Mouse (Mus musculus): Measurements from ENCODE around the gene Rhd.

The Rhd gene

GRCm38 (mm10) chr4:134856501-134856900 is 7.8 kb upstream of the Rhd start:
- in situ Hi-C loops (cut with MboI, MseI): no loop called here

DNA sequence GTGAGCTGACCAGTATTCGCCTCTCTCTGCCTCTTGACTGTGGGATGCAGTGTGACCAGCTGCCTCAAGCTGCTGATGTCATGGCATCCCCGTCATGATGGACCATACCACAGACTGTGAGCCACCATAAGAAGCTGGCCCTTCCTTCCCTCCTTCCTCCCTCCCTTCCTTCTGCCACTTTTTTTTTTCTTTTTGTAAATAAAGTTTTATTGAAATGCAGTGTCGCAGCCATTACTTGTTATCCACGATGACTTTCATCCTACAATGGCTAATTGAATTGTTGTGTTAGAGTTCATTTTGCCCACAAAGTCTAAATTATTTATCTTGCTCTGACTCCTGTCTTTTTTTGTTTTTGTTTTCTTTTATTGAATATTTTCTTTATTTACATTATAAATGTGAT is 5.8 kb upstream of the Rhd start:
- in situ Hi-C loops (cut with MboI, MseI): no loop called here

DNA sequence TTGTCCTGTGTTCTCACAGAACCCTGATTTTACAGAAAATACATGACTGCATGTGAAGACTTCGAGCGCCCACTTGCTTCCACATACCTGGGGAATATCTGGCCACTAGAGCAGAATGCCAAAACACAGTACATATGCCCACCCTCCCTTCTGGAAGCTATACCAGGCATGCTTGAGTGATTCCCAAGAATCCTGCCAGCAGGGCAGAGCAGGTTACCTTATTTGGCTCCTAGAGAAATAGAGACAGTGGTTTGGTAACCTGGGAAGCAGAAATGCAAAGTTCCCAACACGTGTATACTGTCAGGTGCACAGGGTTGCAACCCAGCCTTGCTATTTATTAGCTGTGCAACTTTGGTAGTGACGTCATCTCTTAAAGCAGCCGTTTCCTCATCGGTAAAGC is 2.5 kb upstream of the Rhd start:
- in situ Hi-C loops (cut with MboI, MseI): no loop called here

DNA sequence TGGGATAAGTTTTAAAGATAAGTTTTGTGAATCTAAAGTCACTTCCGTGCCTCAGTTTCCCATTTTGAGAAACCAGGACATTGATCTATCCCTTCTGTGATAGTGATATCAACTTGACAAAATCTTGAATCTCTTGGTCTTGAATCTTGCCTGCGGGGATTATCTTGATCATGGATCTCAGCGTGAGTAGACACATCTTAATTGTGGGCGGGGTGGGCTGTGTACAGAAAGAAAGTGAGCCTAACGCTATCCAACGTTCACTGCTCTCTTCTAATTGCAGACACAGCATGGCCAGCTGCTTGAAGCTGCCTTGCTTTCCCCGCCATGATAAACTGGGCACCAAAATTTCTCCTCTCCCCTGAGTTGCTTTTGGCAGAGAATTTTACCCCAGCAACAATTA is 1.3 kb upstream of the Rhd start:
- in situ Hi-C loops (cut with MboI, MseI): no loop called here

- in situ Hi-C loops (cut with MboI, MseI): no loop called here
Measured at GRCm38 (mm10) chr4:134865340-134865739, 1.0 kb downstream of the Rhd start.

DNA sequence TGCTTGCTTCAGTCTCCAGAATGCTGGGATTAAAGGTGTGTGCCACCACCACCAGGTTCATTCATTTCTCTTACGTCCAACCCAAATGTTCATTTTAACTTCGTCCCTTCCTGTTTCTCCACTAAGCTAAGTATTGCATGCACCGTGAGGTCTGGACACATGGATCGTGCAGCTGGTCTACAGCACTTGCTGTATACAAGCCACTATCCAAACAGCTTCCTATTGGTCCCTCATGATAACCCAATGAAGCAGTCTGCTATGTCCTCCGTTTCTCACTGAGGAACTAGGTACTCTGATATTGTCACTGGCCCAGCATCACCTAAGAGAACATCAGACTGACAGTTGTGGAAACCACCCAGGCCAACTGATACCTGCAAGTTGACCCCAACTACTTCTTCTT is 1.5 kb downstream of the Rhd start:
- in situ Hi-C loops (cut with MboI, MseI): no loop called here

DNA sequence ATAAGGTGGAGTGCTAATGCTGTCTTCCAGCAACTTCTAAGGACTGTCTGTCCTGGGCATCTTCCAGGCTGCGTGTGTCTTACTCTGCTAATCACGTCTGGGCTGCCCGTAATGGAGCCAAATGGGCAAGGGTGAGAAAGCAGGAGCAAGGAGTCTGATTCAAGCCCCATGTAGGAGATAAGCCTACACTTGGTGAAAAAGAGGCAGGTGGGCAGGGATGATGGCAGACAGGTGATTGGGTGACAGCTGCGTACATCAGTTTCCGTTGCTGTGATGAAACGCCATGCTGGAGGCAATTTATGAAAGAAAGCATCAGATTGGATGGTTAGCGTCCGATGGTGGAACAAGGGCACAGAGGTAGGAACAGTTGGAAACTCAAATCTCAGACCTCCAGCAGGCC is 2.9 kb downstream of the Rhd start:
- in situ Hi-C loops (cut with MboI, MseI): no loop called here

GRCm38 (mm10) chr4:134867661-134868060 is 3.3 kb downstream of the Rhd start:
- in situ Hi-C loops (cut with MboI, MseI): no loop called here

DNA sequence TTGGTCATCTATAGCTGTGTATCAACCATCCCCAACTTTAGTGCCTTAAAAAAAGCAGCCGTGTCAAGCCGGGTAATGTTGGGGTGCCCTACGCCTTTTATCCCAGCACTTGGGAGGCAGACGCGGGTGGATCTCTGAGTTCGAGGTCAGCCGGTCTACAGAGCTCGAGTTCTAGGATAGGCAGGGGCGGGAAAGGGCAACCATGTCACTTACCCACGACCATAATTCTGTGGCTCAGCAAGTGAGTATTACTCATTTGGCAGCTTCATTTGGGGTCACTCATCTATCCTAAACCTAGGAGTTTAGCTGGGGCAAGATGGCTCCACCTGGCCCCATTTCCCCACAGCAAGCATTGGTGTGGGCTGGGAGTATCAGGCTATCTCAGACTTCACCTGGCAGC is 3.7 kb downstream of the Rhd start:
- in situ Hi-C loops (cut with MboI, MseI): no loop called here

GRCm38 (mm10) chr4:134868490-134868889 is 4.2 kb downstream of the Rhd start:
- in situ Hi-C loops (cut with MboI, MseI): no loop called here

- in situ Hi-C loops (cut with MboI, MseI): no loop called here
Measured at GRCm38 (mm10) chr4:134869068-134869730, 4.9 kb downstream of the Rhd start.

- in situ Hi-C loops (cut with MboI, MseI): no loop called here
Measured at GRCm38 (mm10) chr4:134869815-134870375, 5.6 kb downstream of the Rhd start.

GRCm38 (mm10) chr4:134871477-134871876 is 7.1 kb downstream of the Rhd start:
- in situ Hi-C loops (cut with MboI, MseI): no loop called here

DNA sequence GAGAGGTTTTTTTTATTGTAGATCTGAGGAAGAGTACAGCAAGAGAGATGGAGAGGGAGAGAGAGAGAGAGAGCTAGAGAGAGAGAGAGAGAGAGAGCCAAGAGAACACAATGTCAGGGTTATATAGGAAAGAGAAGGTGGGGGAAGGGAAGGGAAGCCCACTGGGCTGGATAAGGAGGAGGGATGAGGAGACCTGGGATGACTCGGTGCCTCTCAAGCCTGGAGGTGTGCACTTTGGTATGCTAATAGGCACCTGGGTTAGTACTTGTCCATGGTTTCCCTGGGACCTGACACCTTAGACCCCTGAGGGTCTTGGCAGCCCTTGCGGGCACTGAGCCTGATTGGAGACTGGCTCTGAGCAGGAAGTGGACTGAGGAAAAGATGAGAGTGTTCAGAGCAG is 7.6 kb downstream of the Rhd start:
- in situ Hi-C loops (cut with MboI, MseI): no loop called here

DNA sequence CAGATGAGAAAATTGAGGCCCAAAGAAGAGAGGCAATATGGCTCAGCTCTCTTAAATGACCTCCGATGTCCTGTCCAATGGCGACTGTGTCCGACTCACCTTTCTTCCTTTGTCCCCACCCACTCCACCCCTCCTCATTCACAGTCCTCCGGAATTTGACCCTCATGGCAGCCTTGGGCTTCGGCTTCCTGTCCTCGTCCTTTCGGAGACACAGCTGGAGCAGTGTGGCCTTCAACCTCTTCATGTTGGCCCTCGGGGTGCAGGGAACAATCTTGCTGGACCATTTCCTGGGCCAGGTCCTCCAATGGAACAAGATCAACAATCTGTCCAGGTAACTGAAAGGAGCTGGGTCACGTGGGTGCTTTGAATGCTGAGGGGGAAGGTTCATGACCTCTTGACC is 11.8 kb downstream of the Rhd start:
- in situ Hi-C loops (cut with MboI, MseI): no loop called here

DNA sequence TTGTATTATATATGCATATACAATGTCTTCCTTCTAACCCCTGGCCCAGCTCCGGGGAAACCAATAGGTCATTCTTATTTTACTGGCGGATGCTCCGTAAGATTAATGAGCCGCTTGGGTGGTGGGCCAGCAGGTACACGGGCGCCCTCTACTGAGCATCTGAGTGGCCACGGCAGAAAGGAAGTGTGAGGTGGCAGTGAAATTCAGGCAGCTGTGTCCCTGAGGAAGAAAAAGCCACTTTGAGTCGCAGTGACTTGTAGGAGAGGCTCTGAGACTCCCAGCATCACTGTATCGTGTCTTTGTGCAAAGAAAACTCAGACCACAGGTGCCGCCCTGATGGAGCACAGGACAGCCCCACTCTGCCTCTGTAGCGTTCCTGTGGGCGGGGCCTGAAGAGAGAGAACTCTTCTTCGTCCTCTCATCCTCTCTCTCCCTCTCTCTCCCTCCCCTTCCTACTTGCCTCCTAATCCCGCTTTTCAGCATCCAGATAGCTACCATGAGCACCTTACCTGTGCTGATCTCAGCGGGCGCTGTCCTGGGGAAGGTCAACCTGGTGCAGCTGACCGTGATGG is 15.2 kb downstream of the Rhd start:
- in situ Hi-C loops (cut with MboI, MseI): no loop called here

DNA sequence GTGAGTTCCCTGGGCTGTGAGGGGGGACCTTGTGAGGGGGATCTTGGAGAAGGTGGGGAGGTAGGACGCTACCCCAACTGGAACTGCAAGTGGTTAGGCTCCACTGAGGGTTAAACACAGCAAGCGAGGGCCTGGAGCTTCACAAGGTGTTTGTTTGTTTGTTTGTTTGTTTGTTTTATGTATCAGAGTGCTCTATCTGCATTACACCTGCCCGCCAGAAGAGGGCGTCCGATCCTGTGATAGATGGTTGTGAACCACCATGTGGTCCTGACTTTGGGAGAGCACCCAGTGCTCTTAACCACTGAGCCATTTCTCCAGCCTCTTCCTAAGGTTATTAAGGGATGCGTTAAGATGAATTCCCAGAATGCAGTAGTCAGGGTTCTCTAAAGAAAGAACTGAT is 15.7 kb downstream of the Rhd start:
- in situ Hi-C loops (cut with MboI, MseI): no loop called here

GRCm38 (mm10) chr4:134883266-134883665 is 18.9 kb downstream of the Rhd start:
- in situ Hi-C loops (cut with MboI, MseI): no loop called here

GRCm38 (mm10) chr4:134883808-134884207 is 19.5 kb downstream of the Rhd start:
- in situ Hi-C loops (cut with MboI, MseI): no loop called here

DNA sequence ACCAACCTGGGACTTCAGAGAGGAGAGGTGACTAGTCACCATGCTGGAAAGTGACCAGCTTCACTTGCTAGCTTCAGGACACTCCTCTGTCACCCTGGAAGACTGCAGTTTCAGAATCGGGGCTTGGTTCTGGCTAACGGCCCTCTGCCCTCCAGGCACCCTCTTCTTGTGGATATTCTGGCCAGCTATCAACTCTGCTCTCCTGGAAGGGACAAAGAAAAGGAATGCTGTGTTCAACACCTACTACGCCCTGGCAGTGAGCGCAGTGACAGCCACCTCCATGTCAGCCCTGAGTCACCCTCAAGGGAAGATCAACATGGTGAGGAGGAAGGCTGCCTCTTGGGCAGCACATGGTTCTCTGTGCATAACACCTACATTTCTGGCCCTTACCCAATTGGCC is 20.0 kb downstream of the Rhd start:
- in situ Hi-C loops (cut with MboI, MseI): no loop called here

- in situ Hi-C loops (cut with MboI, MseI): loop anchor here (10.0 kb wide), 1 partner anchor 247 kb away; no protein-coding TSS in a partner anchor
Measured at GRCm38 (mm10) chr4:134892096-134892495, 27.8 kb downstream of the Rhd start.

GRCm38 (mm10) chr4:134897256-134897655 is 32.9 kb downstream of the Rhd start:
- in situ Hi-C loops (cut with MboI, MseI): loop anchor here (10.0 kb wide), 1 partner anchor 252 kb away; no protein-coding TSS in a partner anchor

DNA sequence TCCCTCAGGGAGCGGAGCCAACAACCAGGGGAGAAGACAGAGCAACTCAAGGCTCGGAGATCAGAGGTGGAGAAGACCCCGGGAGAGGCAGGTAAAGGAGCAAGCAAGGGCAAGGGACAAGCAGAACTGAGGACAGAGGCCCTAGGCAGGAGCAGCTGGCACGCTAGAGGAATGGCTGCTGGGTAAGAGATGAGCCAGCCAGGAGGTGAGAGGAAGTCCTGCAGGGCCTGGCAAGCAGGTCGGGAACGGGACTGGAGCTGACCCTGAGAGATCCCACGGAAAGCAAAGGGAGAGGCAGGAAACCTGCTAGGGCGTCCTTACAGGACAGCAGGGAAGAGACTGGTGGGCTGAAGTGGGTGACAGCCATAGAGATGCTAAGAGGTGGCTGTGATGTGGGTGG is 36.8 kb downstream of the Rhd start:
- in situ Hi-C loops (cut with MboI, MseI): no loop called here

Measured in T-helper 1 cell (primary cell).